Mouse (Mus musculus) embryonic stem cell, embryonic (primary cell): ENCODE results near the gene Ip6k3.

Source experiments
- CTCF ChIA-PET, 4 experiments: fragments of 300-600 bp in 2 of 4; fragments of 350-600 bp in 2 of 4; sonication (Branson Sonifier 250); formaldehyde crosslinking; loops; one replicate each; lab custom pipeline; 2022; ENCODE audit warnings: inconsistent platforms in 2 of 4; lab: Charles Lee
- POLR2A ChIA-PET, 4 experiments: fragments of 300-600 bp in 2 of 4; fragments of 350-600 bp in 2 of 4; sonication (Branson Sonifier 250); formaldehyde crosslinking; loops; one replicate each; lab custom pipeline; 2022; ENCODE audit warnings: antibody characterized with exemption in 4 of 4, inconsistent platforms in 1 of 4; lab: Charles Lee

Gene Ip6k3

DNA sequence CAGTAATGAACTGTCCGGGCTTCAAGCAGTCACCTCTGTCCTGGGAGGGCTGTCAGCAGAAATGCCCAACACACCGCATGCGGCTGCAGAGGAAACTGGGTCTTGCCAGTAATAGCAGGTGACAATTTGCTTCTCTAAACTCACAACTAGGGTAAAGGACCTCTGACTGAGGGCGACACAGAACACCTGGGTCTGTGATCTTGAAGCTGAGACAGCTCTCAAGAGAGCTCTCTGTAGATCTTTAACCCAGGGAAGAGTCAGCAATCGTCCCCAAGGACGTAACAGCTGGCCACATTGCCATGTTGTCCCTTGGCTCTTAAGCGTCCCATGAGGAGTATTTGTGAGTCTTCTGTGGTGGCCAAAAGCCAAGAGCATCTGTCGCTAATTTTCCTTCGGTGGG lies 4.9 kb upstream of the Ip6k3 start:
- ChIA-PET POLR2A (interaction anchor here in 2 of 4 experiments (0.7 to 1.0 kb wide), 2 partner anchors 28 to 69 kb away, joined by 3 read pairs; no protein-coding TSS in a partner anchor), CTCF (interaction anchor here in 3 of 4 experiments (0.5 to 1.6 kb wide), 3 partner anchors 17 to 21 kb away, joined by 3 to 4 read pairs (median 3); no protein-coding TSS in a partner anchor)

GRCm38 (mm10) chr17:27171121-27171520 lies 3.5 kb upstream of the Ip6k3 start:
- CTCF ChIA-PET = interaction anchor here in 3 of 4 experiments (0.6 to 0.8 kb wide), 3 partner anchors 18 to 100 kb away, joined by 3 read pairs; no protein-coding TSS in a partner anchor
- POLR2A ChIA-PET = interaction anchor here in 2 of 4 experiments (0.8 to 3.1 kb wide), 10 partner anchors 8 to 232 kb away, joined by 3 to 20 read pairs (median 4); partner anchors contain the start of genes Cuta (in 1 of the 2), Lemd2 (in 1 of the 2) and Uqcc2 (in 1 of the 2)

GRCm38 (mm10) chr17:27169952-27170695 lies 2.5 kb upstream of the Ip6k3 start:
- ChIA-PET POLR2A (interaction anchor here in 2 of 4 experiments (0.9 to 3.1 kb wide), 16 partner anchors 9 to 231 kb away, joined by 3 to 20 read pairs (median 3); partner anchors contain the start of genes Uqcc2 (in 2 of the 2), Cuta (in 1 of the 2) and Lemd2 (in 1 of the 2)), CTCF (interaction anchor here (0.6 to 1.5 kb wide), 7 partner anchors 19 to 434 kb away, joined by 3 to 7 read pairs (median 5); no protein-coding TSS in a partner anchor)

DNA sequence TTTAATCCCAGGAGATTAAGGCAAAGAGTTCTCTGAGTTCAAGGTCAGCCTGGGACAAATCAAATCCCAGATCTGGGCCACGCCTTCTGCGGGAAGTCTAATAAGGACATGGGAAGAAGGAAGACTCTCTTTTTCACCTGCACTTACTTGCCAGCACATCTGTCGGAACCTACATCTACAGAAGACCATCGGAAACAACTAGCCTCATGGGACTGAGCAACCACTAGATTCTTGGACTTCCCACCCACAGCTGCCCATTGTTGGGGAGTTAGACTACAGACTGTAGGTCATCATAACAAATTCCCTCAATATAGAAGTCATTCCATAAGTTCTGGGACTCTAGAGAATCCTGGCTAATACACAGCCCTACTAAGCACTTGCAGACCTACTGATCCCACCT lies 974 bp upstream of the Ip6k3 start:
- ChIA-PET CTCF (no interaction called here), POLR2A (interaction anchor here in 2 of 4 experiments (1.0 to 3.1 kb wide), 4 partner anchors 11 to 41 kb away, joined by 3 to 20 read pairs (median 4); partner anchors contain the start of gene Uqcc2 (in 1 of the 2))

DNA sequence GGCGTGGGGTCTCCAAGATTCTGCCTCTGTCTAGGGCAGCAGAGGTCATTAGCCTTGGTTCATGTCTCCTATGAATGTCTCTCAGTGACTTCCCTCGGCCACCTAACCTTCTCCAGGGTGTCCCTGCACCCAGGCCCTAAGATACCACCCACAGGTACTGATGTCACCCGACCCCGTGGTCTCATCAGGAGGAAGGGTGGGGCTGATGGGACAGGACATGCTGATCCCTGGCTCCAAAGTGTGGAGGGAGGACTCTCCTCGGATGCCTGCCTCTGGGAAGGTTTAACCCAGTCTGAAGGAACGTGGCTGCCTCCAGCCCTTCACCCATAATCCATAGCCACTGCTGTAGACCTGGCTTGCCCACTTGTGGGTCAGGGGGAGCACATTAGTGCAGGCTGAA lies 694 bp downstream of the Ip6k3 start:
- CTCF ChIA-PET = interaction anchor here in 1 of 4 experiments (0.6 to 0.8 kb wide), 2 partner anchors 81 to 777 kb away, joined by 3 read pairs; no protein-coding TSS in a partner anchor
- POLR2A ChIA-PET = interaction anchor here in 3 of 4 experiments (0.6 to 0.9 kb wide), 4 partner anchors 15 to 356 kb away, joined by 3 to 6 read pairs (median 3); no protein-coding TSS in a partner anchor

- POLR2A ChIA-PET = interaction anchor here in 1 of 4 experiments (2.0 kb wide), 1 partner anchor 14 kb away, joined by 6 read pairs; no protein-coding TSS in a partner anchor
- CTCF ChIA-PET = interaction anchor here in 2 of 4 experiments (0.6 to 1.4 kb wide), 2 partner anchors 81 to 87 kb away, joined by 3 read pairs; no protein-coding TSS in a partner anchor
Observed at GRCm38 (mm10) chr17:27165054-27165773, 2.4 kb downstream of the Ip6k3 start.

DNA sequence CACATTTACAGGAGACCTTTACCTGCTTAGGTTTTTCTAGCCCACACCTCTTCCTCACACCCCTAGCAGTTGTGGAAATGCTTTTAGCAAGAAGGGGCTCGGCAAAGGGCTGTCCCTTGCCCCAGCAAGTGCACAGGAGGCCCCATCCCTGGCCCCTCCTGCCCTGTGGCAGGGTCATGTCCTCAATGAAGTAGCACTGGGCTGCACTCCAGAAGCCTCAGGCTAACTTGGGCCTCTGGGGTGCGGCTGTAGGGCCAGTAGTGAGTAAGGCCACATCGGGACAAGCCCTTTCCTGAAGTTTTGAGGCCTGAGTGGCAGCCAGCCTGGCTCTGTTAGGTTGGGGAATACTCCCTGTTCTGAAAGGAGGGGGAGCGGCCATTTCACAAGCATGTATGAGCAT lies 6.7 kb downstream of the Ip6k3 start:
- POLR2A ChIA-PET = no interaction called here
- CTCF ChIA-PET = no interaction called here

DNA sequence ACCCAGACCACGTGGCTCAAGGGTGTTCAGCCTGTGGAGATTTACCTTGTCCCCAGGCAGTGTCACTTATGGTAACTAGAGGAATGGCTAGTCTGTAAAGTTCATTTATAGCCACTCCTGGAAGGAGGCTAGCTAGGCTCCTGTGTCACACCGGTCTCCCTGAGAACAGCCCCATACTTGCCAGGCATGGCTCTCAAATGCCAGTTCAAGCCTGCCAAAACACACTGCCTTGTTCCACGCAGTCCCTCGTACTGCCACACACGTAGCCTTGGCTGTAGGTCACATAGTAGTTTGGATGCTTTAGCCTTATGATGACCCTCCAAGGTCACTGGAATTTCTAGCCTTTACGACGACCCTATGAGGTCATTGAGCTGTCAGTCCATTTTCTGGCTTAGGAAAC lies 8.4 kb downstream of the Ip6k3 start:
- ChIA-PET CTCF (interaction anchor here in 1 of 4 experiments (1.3 kb wide), 1 partner anchor 8 kb away, joined by 4 read pairs; no protein-coding TSS in a partner anchor), POLR2A (interaction anchor here in 1 of 4 experiments (0.7 kb wide), 1 partner anchor 198 kb away, joined by 3 read pairs; no protein-coding TSS in a partner anchor)

GRCm38 (mm10) chr17:27158439-27158838 lies 9.2 kb downstream of the Ip6k3 start:
- ChIA-PET CTCF (interaction anchor here in 1 of 4 experiments (1.0 kb wide), 1 partner anchor 13 kb away, joined by 3 read pairs; no protein-coding TSS in a partner anchor), POLR2A (interaction anchor here in 1 of 4 experiments (1.3 kb wide), 1 partner anchor 31 kb away, joined by 3 read pairs; no protein-coding TSS in a partner anchor)

DNA sequence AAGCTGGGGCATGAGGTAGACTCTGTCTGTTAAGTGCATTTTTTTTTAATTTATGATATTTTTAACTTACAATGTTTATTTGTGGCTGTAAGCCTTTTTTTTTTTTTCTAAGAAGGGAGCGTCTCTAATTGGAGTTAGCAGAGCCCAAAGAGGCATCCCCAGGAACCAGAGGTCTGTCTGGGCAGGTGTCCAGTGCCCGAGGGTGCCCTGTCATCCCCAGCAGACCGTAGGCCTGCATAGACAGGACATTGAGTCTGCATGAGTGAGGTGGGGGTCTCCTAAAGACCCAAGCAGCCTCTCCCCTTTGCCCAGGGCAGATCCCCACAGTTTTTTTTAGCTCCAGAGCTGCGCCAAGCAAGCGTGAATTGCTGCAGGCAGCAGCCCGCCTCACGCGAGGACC lies 11.8 kb downstream of the Ip6k3 start:
- CTCF ChIA-PET = interaction anchor here in 1 of 4 experiments (0.9 kb wide), 1 partner anchor 57 kb away, joined by 3 read pairs; no protein-coding TSS in a partner anchor
- POLR2A ChIA-PET = interaction anchor here in 2 of 4 experiments (0.8 to 1.7 kb wide), 2 partner anchors 22 to 128 kb away, joined by 3 to 7 read pairs; partner anchors contain the start of gene Uqcc2 (in 1 of the 2)

GRCm38 (mm10) chr17:27154881-27155280 lies 12.7 kb downstream of the Ip6k3 start:
- ChIA-PET POLR2A (interaction anchor here in 3 of 4 experiments (0.6 to 1.9 kb wide), 12 partner anchors 9 to 101 kb away, joined by 3 to 8 read pairs (median 4); partner anchors contain the start of gene Uqcc2 (in 2 of the 3)), CTCF (interaction anchor here in 3 of 4 experiments (0.6 to 1.7 kb wide), 5 partner anchors 10 to 48 kb away, joined by 3 to 5 read pairs (median 3); no protein-coding TSS in a partner anchor)

DNA sequence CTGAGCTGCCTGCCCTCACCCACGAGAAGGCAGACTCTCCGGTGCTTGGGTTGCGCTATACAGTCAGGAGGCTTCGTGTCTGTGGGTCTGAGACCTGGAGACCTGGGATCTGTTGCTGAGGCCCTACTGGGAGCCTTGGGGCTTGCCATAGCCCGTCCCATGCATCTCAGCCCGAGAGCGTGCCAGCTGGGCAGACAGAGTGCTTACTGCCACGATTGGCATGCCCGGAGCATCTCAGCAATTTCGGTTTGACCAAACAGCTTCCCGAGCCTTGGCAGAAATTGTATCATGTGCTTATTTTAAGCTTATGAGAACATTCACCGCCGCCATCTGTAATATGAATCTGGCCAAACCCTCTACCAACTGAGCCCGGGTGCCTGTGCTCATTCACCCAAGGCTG lies 13.3 kb downstream of the Ip6k3 start:
- CTCF ChIA-PET = interaction anchor here (0.6 to 1.7 kb wide), 15 partner anchors 9 to 1698 kb away, joined by 3 to 6 read pairs (median 3); no protein-coding TSS in a partner anchor

DNA sequence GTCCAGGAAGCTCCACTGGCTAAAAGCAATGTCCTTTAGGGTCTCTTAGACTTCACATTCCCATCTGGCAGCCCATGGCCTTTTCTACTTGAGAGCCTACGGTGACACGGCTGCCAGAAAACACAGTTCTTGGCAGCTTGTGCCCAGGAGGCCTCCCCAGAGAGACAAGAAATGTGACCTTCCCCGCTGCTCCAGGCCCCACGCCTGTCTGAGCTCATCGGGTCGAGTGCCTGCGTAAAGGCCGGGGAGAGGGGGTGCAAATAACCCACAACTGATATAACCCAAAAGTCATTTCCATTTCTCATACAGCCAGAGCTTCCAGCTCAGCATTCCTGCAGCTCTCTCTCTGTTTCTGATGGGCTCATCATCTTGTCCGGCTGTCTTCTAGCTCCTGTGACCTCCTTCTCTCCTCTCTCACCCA lies 13.8 kb downstream of the Ip6k3 start:
- ChIA-PET CTCF (interaction anchor here (0.6 to 1.7 kb wide), 15 partner anchors 8 to 1698 kb away, joined by 3 to 6 read pairs (median 3); partner anchors contain the start of gene Uqcc2 (in 1 of the 4)), POLR2A (interaction anchor here (0.6 to 1.9 kb wide), 18 partner anchors 10 to 348 kb away, joined by 3 to 8 read pairs (median 4); partner anchors contain the start of gene Uqcc2 (in 3 of the 4))

More for the DNA sequence above, 13.3 kb downstream of the Ip6k3 start:
- POLR2A ChIA-PET = interaction anchor here (0.6 to 1.9 kb wide), 16 partner anchors 10 to 102 kb away, joined by 3 to 8 read pairs (median 4); partner anchors contain the start of gene Uqcc2 (in 3 of the 4)

DNA sequence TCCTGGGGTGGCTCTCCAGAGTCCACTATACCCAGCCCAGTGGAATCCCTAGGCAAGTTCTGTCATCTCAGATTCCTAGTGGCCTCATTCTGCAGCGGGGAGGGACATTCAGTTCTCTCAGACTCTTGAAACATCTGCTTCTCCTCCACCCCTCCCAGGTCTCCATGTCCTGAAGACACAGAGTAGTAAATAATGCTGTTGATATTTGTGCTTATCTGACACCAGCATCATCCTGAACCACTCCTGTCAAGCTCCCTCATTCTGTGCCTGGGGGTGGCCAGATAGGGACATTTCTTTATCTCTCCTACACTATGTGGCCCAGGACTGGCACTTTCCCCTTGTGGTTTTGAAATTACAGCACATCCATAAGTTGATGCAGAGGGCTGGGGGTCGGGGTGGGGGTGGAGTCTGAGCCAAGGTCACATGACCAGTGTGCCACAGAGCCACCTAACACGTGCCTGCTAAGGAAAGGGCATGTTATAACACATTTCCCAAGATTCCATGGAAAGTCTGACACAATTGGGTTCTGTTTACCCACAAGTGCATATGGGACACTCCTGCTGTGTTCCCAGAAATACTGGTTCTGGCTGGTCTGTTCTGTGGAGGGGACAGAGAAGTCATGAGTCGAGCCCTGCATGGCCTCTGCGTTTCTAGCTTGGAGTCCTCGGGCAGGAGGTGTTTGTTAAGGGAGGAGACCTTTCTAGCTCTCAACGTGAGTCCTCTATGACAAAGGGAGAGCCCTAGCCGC lies 14.4 kb downstream of the Ip6k3 start:
- CTCF ChIA-PET = interaction anchor here (0.6 to 1.7 kb wide), 12 partner anchors 11 to 362 kb away, joined by 3 to 10 read pairs (median 3); partner anchors contain the start of gene Uqcc2 (in 1 of the 4)

GRCm38 (mm10) chr17:27151411-27151810 lies 16.2 kb downstream of the Ip6k3 start:
- CTCF ChIA-PET = interaction anchor here (0.6 to 2.1 kb wide), 38 partner anchors 9 to 818 kb away, joined by 3 to 13 read pairs (median 4); partner anchors contain the start of genes Uqcc2 (in 3 of the 4), Atp6v0e (in 1 of the 4), Ip6k3 (in 1 of the 4) and Lemd2 (in 1 of the 4)
- POLR2A ChIA-PET = interaction anchor here in 3 of 4 experiments (0.5 to 1.5 kb wide), 9 partner anchors 10 to 404 kb away, joined by 3 to 6 read pairs (median 3); no protein-coding TSS in a partner anchor

More for the DNA sequence above, 14.4 kb downstream of the Ip6k3 start:
- POLR2A ChIA-PET = interaction anchor here in 3 of 4 experiments (0.6 to 1.9 kb wide), 14 partner anchors 9 to 348 kb away, joined by 3 to 8 read pairs (median 4); partner anchors contain the start of gene Uqcc2 (in 2 of the 3)

DNA sequence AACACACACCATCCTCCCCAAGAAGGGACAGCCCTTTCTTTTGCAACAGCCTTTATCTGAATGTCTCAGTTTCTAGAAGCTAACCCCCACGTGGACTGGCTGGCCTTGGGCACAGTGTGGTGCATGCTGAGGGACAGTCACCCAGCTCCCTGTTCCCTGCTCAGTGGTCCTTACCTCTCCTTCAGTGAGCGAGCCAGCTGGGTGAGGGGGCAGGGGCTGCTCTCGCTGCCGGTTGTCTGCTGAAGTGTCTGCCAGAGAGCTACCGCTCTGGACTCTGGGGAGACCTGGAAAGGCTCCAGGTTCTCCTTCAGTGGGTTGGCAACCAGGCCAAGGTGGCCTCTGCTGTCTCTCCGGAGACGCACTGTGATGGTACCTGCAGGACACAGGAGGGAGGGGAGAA lies 16.7 kb downstream of the Ip6k3 start:
- ChIA-PET POLR2A (interaction anchor here in 2 of 4 experiments (0.5 to 1.5 kb wide), 6 partner anchors 9 to 405 kb away, joined by 3 to 5 read pairs (median 4); no protein-coding TSS in a partner anchor), CTCF (interaction anchor here (0.5 to 2.1 kb wide), 34 partner anchors 8 to 995 kb away, joined by 3 to 13 read pairs (median 4); partner anchors contain the start of genes Uqcc2 (in 2 of the 4), Atp6v0e (in 1 of the 4), Ip6k3 (in 1 of the 4) and Lemd2 (in 1 of the 4))
